Mouse (Mus musculus): ENCODE data around the gene Hrasls5.

DNA sequence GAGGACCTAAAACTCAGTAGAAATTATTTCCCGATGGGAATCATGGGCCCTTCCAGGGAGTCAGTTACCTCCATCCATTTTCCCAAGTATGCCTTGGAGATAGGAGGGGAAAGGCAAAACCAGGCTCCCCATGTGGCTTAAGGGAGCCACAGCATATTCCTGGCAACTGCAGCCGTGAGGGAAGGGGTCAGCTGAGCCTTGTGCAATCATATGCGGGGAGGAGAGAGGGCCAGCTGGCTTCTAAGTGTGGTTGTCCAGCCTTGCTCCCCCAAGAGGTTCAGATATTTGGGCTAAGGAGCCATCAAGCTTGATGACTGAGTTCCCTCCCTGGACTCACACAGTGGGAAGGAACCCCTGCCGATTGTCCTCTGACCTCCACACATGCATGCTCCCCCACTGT lies 10.8 kb upstream of the Hrasls5 start:
- TF ChIP-seq POLR2A (IDR thresholded peaks at IDR 0.05; ENCODE audit: control insufficient read depth, extremely low read depth, insufficient read depth, low read length, poor library complexity) (no peak), CTCF (IDR thresholded peaks at IDR 0.05; ENCODE audit: borderline replicate concordance, control insufficient read depth, extremely low read depth, insufficient read depth, low read length, poor library complexity) (no peak)
